Mouse (Mus musculus) right cerebral cortex, postnatal 14 days (tissue): ENCODE data around the gene Mettl21a.
"Not testable (repeated sequence)": the region's sequence is repeated elsewhere in the genome, so short reads cannot be mapped to it uniquely, and the experiment has no call there.

Experiments
- DNase-seq: peaks from one replicate; pipeline ENCODE4 v3.0.0; 2022

Gene Mettl21a

GRCm38 (mm10) chr1:64616881-64617714 is at the start of gene Mettl21a:
Gene Mettl21a (minus strand): TSS chr1:64617242.
- peak; percentile 92 for DNase-seq

- no peak for DNase-seq
Measured at GRCm38 (mm10) chr1:64658876-64659275, 41.8 kb upstream of the Mettl21a start.

- no peak for DNase-seq
Measured at GRCm38 (mm10) chr1:64656423-64657129, 39.5 kb upstream of the Mettl21a start.

- DNase-seq: no peak
Measured at GRCm38 (mm10) chr1:64655415-64655814, 38.4 kb upstream of the Mettl21a start.

DNA sequence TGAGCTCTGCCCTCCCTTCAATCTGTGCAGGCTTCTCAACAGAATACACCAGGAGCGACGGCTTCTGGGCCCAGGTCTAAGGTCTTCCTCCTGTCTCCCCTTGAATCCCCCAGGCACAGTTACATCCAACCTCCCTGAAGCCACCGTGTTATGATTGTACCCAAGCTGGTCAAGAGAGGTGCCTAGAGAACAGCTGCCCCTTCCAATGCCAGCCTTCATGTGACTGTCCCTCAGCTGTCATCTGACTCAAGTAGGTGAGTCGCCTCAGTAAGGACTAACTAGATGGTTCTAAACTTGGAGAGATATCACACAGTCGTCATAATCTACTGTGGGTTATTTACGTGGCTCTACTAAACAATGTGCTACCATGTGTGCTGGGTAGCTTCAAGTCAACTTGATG is 36.7 kb upstream of the Mettl21a start:
- DNase-seq: no peak

GRCm38 (mm10) chr1:64649362-64650124 is 32.5 kb upstream of the Mettl21a start:
- DNase-seq: no peak

- no peak for DNase-seq
Measured at GRCm38 (mm10) chr1:64644513-64644912, 27.5 kb upstream of the Mettl21a start.

GRCm38 (mm10) chr1:64642541-64642940 is 25.5 kb upstream of the Mettl21a start:
- DNase-seq: not testable (repeated sequence)

GRCm38 (mm10) chr1:64641069-64641468 is 24.0 kb upstream of the Mettl21a start:
- DNase-seq: no peak

GRCm38 (mm10) chr1:64639279-64639678 is 22.2 kb upstream of the Mettl21a start:
- no peak for DNase-seq

- DNase-seq: no peak
Measured at GRCm38 (mm10) chr1:64635624-64636023, 18.6 kb upstream of the Mettl21a start.

DNA sequence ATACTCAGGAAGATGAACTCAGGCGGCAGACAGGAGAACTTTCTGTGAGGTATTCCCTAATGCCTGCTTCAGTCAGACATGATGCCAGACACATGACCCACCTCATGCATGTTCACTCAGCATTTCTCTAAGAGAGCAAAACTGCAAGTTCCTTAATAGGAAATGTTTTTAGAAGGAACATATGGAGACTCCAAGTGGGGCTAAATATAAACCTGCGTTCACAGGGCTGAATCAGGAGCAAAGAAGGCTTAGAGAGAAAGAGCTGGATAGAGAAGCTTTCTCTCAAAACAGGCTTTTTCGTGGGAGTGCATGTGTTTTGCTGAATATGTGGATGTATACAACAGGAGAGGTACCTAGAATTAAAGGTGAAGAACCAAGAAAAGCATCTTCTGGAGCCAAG is 16.2 kb upstream of the Mettl21a start:
- DNase-seq: no peak

- DNase-seq: no peak
Measured at GRCm38 (mm10) chr1:64631526-64631925, 14.5 kb upstream of the Mettl21a start.

GRCm38 (mm10) chr1:64625214-64625613 is 8.2 kb upstream of the Mettl21a start:
- no peak for DNase-seq

DNA sequence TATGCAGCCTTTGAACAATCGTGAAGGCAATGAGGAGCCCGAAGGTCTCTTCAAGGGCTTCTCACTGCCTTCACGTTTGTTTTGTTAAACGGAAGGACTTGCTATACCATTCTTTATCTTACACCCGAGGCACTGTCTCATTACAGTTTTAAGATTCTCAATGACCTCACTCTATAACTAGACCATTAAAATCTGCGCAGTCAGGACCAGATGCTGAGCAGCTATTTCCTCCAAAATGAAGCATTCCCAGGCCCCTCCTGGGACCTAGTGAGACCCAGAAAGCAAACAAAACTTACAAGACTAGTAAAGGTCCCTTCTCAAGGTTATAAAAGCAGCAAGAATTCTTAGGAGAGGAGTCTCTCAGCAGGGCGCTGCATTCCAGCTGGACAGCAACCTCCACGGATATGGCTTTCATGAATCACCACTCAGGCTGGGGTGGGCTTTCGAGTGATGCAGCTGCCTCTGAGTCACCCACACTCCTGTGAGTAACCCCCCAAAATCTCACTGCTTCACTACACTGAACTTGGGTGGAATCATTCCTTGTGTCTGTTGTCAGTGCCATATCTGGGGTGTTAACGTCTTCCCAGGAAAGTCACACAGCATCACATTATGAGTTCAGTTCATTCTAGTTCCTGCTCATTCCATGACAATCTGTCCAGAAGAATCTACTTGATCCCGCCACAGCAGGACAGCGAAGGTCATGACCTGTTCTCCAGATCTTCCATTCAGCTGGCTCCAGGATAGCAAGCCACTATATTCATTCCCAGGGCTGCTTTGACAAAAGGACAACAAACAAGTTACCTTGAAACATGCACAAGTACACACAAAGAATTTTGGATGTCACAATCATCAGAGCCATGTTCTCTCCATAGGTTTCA is 6.8 kb upstream of the Mettl21a start:
- no peak for DNase-seq

DNA sequence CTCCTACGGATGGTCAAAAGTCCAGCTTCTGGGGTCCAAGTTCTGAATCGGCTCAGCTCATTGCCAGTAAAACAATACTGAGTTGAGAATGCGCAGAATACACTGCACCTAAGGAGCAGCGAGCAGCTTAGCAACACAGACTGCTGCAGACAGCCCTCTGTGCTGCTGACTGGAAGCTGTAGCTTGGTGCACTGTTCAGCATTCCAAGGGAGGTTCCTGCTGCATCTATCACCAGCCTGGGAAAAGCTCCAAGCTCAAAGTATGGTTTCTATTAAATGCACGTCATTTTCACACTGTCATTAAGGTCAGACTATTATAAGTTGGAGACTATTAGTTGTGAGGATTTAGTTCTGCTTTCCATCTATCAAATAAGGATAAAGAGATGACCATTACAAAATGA is 4.1 kb upstream of the Mettl21a start:
- DNase-seq: no peak

DNA sequence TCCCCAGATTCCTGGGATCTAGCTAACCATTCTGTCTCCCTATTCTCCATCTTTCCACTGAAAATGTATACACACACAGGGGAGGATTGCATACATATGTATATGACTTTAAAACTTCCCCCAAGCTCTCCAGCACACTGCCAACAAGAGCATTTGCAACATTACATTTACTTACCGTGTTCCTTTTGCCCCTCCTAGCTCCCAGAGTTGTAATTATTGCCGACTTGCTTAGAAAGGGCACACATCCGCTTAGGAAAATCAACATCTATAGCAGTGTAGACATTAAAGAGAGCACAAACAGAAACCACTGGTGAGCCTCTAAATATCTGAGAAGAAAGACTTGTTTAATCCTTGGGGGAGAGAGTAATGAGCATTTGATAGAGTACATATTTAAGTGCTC is 1.2 kb upstream of the Mettl21a start:
- DNase-seq: no peak

GRCm38 (mm10) chr1:64617715-64617984 is 608 bp upstream of the Mettl21a start:
- DNase-seq: peak; percentile 81

DNA sequence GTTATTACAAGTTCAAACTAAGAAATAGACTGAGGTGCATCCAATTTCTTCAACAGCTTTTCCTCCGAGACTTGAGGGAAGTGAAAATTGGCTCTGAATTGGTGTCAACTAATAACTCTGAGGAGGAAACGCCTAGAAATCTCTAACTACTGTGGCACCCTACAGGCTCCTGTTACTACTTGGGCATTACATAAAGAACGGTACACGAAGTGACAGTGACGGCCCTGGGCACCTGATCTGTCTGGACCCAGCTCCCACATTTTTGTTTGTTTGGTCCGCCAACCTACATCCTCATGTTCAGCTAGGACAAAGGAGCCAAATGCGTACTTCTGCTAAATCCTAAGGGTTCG is 536 bp downstream of the Mettl21a start:
- no peak for DNase-seq

DNA sequence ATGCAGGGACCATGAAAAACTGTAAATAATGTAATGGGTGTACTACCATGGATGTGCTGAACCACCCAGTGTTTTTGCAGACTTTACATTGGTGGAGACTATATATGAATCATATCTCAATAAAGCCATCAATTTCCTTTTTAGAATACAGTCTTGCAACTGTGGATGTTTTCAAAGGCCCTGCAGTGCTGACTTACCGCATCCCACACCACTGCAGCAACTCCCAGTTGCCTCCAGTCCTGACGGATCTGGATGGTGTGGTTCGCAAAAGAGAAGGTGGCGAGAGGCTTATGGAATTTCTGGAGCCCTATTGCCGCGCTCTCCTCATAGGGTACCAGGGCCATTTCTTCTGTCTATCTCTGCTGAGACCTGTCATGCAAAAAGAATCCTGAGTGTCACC is 966 bp downstream of the Mettl21a start:
- DNase-seq: no peak

DNA sequence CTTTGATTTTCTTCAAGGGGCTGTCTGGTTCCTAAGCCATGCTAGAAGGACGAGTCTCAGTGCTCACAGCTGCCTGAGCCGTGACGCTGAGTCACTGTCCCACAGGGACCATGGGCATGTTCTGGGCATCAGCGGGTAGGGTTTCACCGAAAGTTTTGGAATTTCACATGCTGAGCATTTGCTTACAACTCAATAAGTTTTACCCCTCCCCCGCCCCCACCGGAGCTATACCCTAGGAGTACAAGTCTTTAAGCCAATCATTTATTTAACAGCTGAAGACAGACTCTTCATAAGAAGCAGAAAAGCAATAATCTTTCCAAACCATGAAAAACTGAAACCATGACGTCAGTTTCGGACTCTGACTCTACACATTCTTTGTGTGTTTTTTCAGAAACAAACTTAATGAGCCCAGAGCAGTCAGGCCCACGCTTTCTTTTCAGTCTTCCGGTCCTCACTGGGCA is 1.5 kb downstream of the Mettl21a start:
- DNase-seq: no peak

DNA sequence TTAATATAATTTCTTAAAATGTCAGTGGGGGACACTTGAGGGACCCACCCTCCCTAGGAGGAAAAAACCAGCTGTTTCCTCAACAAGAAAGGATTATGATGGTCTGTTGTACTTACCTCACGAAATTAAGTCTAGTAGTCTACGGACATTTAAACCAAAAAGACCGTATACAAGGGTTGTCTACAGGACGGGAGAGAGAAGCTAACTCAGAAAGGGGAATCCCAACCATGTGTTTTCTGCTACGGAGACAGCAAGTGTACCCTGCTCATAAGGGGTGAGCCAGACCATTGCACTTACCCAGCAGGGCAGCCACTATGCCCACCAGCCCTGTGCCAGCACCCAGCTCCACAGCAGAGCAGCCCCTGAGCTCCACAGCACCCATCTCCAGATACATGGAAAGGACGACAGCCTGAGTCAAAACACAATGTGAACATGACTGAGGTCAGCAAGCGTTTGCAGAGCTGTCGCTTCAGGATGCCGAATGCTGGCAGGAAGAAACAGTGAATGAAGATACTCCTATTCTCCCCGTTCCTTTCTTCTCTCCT is 2.2 kb downstream of the Mettl21a start:
- DNase-seq: no peak
